ENCODE assay signal across 7 mouse cellular contexts in genomic region chr3:129918434-129918833, GRCm38 (mm10). TPM values are rescaled to one million over a fixed set of nuclear protein-coding genes. Genes with fewer than 3 reads are reported as not detected.
A peak's percentile ranks its signal among the peaks of the same experiment; 100 is the strongest.
DNase-seq lines count a peak whose midpoint lies in the region; ATAC-seq lines count a peak whose summit lies in the region.

No protein-coding gene starts in this region.

- no peak overlapping the region for H3K4me2 ChIP-seq in forebrain, embryonic 14.5 days (ENCODE audit: low read length)
- H3K4me2 ChIP-seq in hindbrain, embryonic 15.5 days = no peak overlapping the region

- no peak overlapping the region for H3K4me3 ChIP-seq in forebrain, embryonic 14.5 days (ENCODE audit: low read depth, low read length)
- no peak overlapping the region for H3K4me3 ChIP-seq in hindbrain, embryonic 15.5 days

- H3K36me3 ChIP-seq in forebrain, embryonic 14.5 days (ENCODE audit: control insufficient read depth, insufficient read depth, low read length) = peaks cover under 1% of the 10 kb centered on the region
- H3K36me3 ChIP-seq in hindbrain, embryonic 15.5 days = no peaks in the 10 kb centered on the region

- no peak overlapping the region for H3K9ac ChIP-seq in forebrain, embryonic 14.5 days (ENCODE audit: low read length)
- no peak overlapping the region for H3K9ac ChIP-seq in hindbrain, embryonic 15.5 days

- H3K27ac ChIP-seq in forebrain, embryonic 14.5 days (ENCODE audit: low read depth, low read length) = no peak overlapping the region
- H3K27ac ChIP-seq in hindbrain, embryonic 15.5 days (replicated peaks) = no peak overlapping the region

- peak; percentile 70 for ATAC-seq in cerebellum, adult (ENCODE audit: insufficient number of reproducible peaks, low FRiP score, low TSS enrichment)
- peak; percentile 95 for ATAC-seq in forebrain, embryonic 14.5 days
- peak; percentile 86 for ATAC-seq in hindbrain, embryonic 15.5 days (ENCODE audit: low FRiP score, low read depth)

- no peaks in the 10 kb centered on the region for H3K27me3 ChIP-seq in forebrain, embryonic 14.5 days (replicated peaks; ENCODE audit: control insufficient read depth, insufficient read depth, low read length)
- no peaks in the 10 kb centered on the region for H3K27me3 ChIP-seq in hindbrain, embryonic 15.5 days

- WGBS in forebrain, embryonic 14.5 days = 10% methylated on average over 13 of the region's 13 CpGs
- WGBS in hindbrain, embryonic 15.5 days = 13% methylated on average over 13 of the region's 13 CpGs

- no peaks in the 10 kb centered on the region for H3K4me1 ChIP-seq in forebrain, embryonic 14.5 days (ENCODE audit: control insufficient read depth, insufficient read depth, low read length)
- H3K4me1 ChIP-seq in hindbrain, embryonic 15.5 days (replicated peaks) = no peaks in the 10 kb centered on the region

- H3K9me3 ChIP-seq in forebrain, embryonic 14.5 days (replicated peaks; ENCODE audit: control insufficient read depth, low read length) = no peaks in the 10 kb centered on the region
- no peaks in the 10 kb centered on the region for H3K9me3 ChIP-seq in hindbrain, embryonic 15.5 days

- DNase-seq in NIH3T3 (ENCODE audit: low read depth) = peak; percentile 89
- peak; percentile 86 for DNase-seq in forebrain, embryonic 14.5 days (ENCODE audit: low spot score)
- DNase-seq in layer of hippocampus, postnatal 14 days (ENCODE audit: low spot score in 2 of 2) = peak; percentile 66 to 72
- peak; percentile 59 to 69 for DNase-seq in lung, postnatal 4 days
- peak; percentile 85 for DNase-seq in right cerebral cortex, adult 18-20 months

RNA-seq across cellular contexts. Expression of gene Casp6, which starts 17.2 kb away (rescaled TPM):
- polyA plus RNA-seq in forebrain, embryonic 14.5 days (2014; fragmentation: Nextera tagmentation; extraction: Ambion mirVana) = 39.4 and 42.3 TPM in 2 replicates
- 22.4 and 25.0 TPM in 2 replicates for polyA plus RNA-seq in hindbrain, embryonic 15.5 days (2015; fragmentation: Nextera tagmentation; extraction: Ambion mirVana)
- 1 to 10 TPM; 7.5 to 7.6 TPM for total RNA-seq in layer of hippocampus, postnatal 14 days (2021)

RNA-seq across cellular contexts. Expression of gene Pla2g12a, which starts 40.0 kb away (rescaled TPM):
- 38.6 TPM in 2 replicates for polyA plus RNA-seq in forebrain, embryonic 14.5 days (2014; fragmentation: Nextera tagmentation; extraction: Ambion mirVana)
- polyA plus RNA-seq in hindbrain, embryonic 15.5 days (2015; fragmentation: Nextera tagmentation; extraction: Ambion mirVana) = 37.4 and 38.1 TPM in 2 replicates
- total RNA-seq in layer of hippocampus, postnatal 14 days (2021) = 10 to 100 TPM; 21.4 to 23.6 TPM

RNA-seq across cellular contexts. Expression of gene Mcub, which starts 51.6 kb away (rescaled TPM):
- 6.6 and 7.8 TPM in 2 replicates for polyA plus RNA-seq in forebrain, embryonic 14.5 days (2014; fragmentation: Nextera tagmentation; extraction: Ambion mirVana)
- polyA plus RNA-seq in hindbrain, embryonic 15.5 days (2015; fragmentation: Nextera tagmentation; extraction: Ambion mirVana) = 5.6 and 6.3 TPM in 2 replicates
- total RNA-seq in layer of hippocampus, postnatal 14 days (2021) = 1 to 10 TPM; 4.7 to 5.9 TPM
